Mouse (Mus musculus): Measurements from ENCODE around the gene Ppfibp1. TPM values are rescaled to one million over a fixed set of nuclear protein-coding genes. Genes with fewer than 3 reads are reported as not detected.
A peak's percentile ranks its signal among the peaks of the same experiment; 100 is the strongest.

The Ppfibp1 gene
- polyA plus RNA-seq, 1 experiment from 2014 or later: 12.7 TPM

- peaks cover 13% of the 10 kb centered on the region; the same call in 1 of the 2 replicates for H3K4me1 ChIP-seq
- no peaks in the 10 kb centered on the region for H3K27me3 ChIP-seq
- no peak overlapping the region for H3K27ac ChIP-seq
- H3K4me3 ChIP-seq: no peak overlapping the region
- WGBS: 87% methylated on average over 3 of the region's 3 CpGs
- ATAC-seq: no peak
- H3K36me3 ChIP-seq (ENCODE audit: poor library complexity, severe bottlenecking): no peaks in the 10 kb centered on the region
- H3K9me3 ChIP-seq (replicated peaks): no peaks in the 10 kb centered on the region
- H3K4me2 ChIP-seq: no peak overlapping the region
- no peak overlapping the region for H3K9ac ChIP-seq
Observed at GRCm38 (mm10) chr6:146884171-146884570, 4.1 kb upstream of the Ppfibp1 start.

DNA sequence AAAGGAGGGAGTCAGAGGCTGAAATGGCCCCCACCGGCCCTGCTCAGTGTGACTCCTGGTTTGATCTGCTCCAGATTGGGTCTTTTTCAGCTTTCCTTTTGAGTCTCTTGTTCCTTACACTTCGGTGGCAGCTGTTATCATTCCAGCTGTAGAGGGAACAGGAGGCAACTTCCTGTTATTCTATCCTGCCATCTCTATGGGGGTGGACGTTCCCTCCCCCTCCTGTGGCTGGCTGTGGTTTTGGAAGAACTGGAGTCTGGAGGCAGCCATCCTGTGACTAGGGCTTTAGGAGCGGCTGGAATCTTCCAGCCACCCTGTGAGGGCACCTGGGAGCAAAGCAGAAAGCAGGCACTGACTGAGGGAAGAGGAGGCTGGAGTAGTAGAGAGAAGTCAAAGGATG is 3.4 kb upstream of the Ppfibp1 start:
- H3K4me3 ChIP-seq: no peak overlapping the region
- no peak overlapping the region for H3K4me2 ChIP-seq
- peaks cover 3% of the 10 kb centered on the region; the same call in 1 of the 2 replicates for H3K27me3 ChIP-seq
- H3K27ac ChIP-seq: no peak overlapping the region
- no peaks in the 10 kb centered on the region for H3K9me3 ChIP-seq (replicated peaks)
- WGBS: 62% methylated on average over 4 of the region's 4 CpGs
- H3K36me3 ChIP-seq (ENCODE audit: poor library complexity, severe bottlenecking): no peaks in the 10 kb centered on the region
- peaks cover 17% of the 10 kb centered on the region; the same call in 1 of the 2 replicates for H3K4me1 ChIP-seq
- ATAC-seq: no peak
- no peak overlapping the region for H3K9ac ChIP-seq

GRCm38 (mm10) chr6:146888660-146889490 is 588 bp downstream of the Ppfibp1 start:
- H3K4me1 ChIP-seq: peaks cover 11% of the 10 kb centered on the region
- peak; percentile 71 for ATAC-seq
- peak overlapping the region; percentile 80 for H3K4me3 ChIP-seq
- H3K27ac ChIP-seq: no peak overlapping the region
- peaks cover 3% of the 10 kb centered on the region; the same call in 1 of the 2 replicates for H3K27me3 ChIP-seq
- H3K9me3 ChIP-seq (replicated peaks): no peaks in the 10 kb centered on the region
- H3K36me3 ChIP-seq (ENCODE audit: poor library complexity, severe bottlenecking): no peaks in the 10 kb centered on the region
- WGBS: 10% methylated on average over 26 of the region's 26 CpGs
- peak overlapping the region; percentile 76 for H3K9ac ChIP-seq
- H3K4me2 ChIP-seq: peak overlapping the region; percentile 79

- no peak overlapping the region for H3K9ac ChIP-seq
- no peak for ATAC-seq
- peaks cover 11% of the 10 kb centered on the region for H3K4me1 ChIP-seq
- no peak overlapping the region for H3K4me2 ChIP-seq
- no peak overlapping the region for H3K4me3 ChIP-seq
- H3K27me3 ChIP-seq: peaks cover 3% of the 10 kb centered on the region; the same call in 1 of the 2 replicates
- no peak overlapping the region for H3K27ac ChIP-seq
- H3K9me3 ChIP-seq (replicated peaks): no peaks in the 10 kb centered on the region
- WGBS: 46% methylated on average over 2 of the region's 2 CpGs
- H3K36me3 ChIP-seq (ENCODE audit: poor library complexity, severe bottlenecking): no peaks in the 10 kb centered on the region
Observed at GRCm38 (mm10) chr6:146890215-146890614, 1.9 kb downstream of the Ppfibp1 start.

GRCm38 (mm10) chr6:146890633-146891032 is 2.3 kb downstream of the Ppfibp1 start:
- H3K4me2 ChIP-seq: no peak overlapping the region
- H3K4me3 ChIP-seq: no peak overlapping the region
- H3K4me1 ChIP-seq: peaks cover 11% of the 10 kb centered on the region
- no peaks in the 10 kb centered on the region for H3K9me3 ChIP-seq (replicated peaks)
- H3K27ac ChIP-seq: no peak overlapping the region
- no peak for ATAC-seq
- H3K9ac ChIP-seq: no peak overlapping the region
- peaks cover 3% of the 10 kb centered on the region; the same call in 1 of the 2 replicates for H3K27me3 ChIP-seq
- no peaks in the 10 kb centered on the region for H3K36me3 ChIP-seq (ENCODE audit: poor library complexity, severe bottlenecking)

DNA sequence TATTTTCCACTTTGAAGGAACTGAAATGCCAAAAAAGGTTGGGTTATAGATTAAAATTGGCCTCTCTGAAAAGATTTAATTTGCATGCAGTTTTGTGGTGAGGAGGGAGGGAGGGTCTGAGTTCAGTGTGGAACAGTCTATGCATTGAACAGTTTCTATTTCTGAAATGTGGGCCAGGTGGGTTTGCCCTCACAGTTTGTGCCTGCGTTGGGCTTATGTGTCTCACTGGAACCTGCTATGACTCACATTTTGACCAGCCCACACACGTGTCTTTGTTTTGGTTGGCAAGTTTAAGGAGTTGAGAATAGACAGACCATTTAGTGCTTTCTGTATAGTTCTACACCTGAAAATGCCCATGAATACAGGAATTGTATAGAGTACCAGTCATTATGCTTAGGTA is 5.6 kb downstream of the Ppfibp1 start:
- no peak overlapping the region for H3K4me3 ChIP-seq
- ATAC-seq: no peak
- WGBS: 79% methylated on average over 2 of the region's 2 CpGs

DNA sequence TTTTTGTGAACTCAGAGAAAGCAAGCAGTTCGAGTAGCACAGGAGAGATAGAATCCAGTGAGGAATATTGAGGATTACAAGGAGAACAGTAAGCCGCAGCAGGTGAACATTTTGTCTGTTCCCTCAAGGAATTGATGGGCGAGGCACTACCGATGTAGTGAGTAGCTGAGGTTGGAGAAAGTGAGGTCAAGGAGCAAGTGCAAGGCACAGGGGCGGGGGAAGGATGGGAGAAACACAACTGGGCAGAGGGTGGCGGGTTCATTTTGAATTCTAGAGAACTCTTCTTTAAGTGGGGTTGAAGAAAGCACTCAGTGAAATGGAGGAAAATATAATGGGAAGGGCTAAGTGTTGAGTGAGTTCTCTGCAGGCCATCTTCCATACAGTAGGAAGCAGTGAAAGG is 10.4 kb downstream of the Ppfibp1 start:
- ATAC-seq: no peak
- Histone ChIP-seq H3K27ac (no peak overlapping the region), H3K36me3 (ENCODE audit: poor library complexity, severe bottlenecking) (no peaks in the 10 kb centered on the region), H3K4me1 (no peaks in the 10 kb centered on the region), H3K9me3 (replicated peaks) (no peaks in the 10 kb centered on the region), H3K9ac (no peak overlapping the region), H3K4me2 (no peak overlapping the region), H3K4me3 (no peak overlapping the region), H3K27me3 (no peaks in the 10 kb centered on the region)
- WGBS: 80% methylated on average over 6 of the region's 6 CpGs

More for the DNA sequence above, 5.6 kb downstream of the Ppfibp1 start:
- no peak overlapping the region for H3K27ac ChIP-seq
- H3K4me1 ChIP-seq: peaks cover 8% of the 10 kb centered on the region
- no peak overlapping the region for H3K4me2 ChIP-seq
- H3K36me3 ChIP-seq (ENCODE audit: poor library complexity, severe bottlenecking): no peaks in the 10 kb centered on the region
- no peaks in the 10 kb centered on the region for H3K9me3 ChIP-seq (replicated peaks)
- peaks cover 3% of the 10 kb centered on the region; the same call in 1 of the 2 replicates for H3K27me3 ChIP-seq
- no peak overlapping the region for H3K9ac ChIP-seq

- H3K4me3 ChIP-seq: no peak overlapping the region
- H3K9ac ChIP-seq: no peak overlapping the region
- H3K9me3 ChIP-seq (replicated peaks): no peaks in the 10 kb centered on the region
- no peak overlapping the region for H3K27ac ChIP-seq
- H3K4me2 ChIP-seq: no peak overlapping the region
- H3K36me3 ChIP-seq (ENCODE audit: poor library complexity, severe bottlenecking): no peaks in the 10 kb centered on the region
- H3K4me1 ChIP-seq: no peaks in the 10 kb centered on the region
- WGBS: 96% methylated on average over 2 of the region's 2 CpGs
- no peaks in the 10 kb centered on the region for H3K27me3 ChIP-seq
- ATAC-seq: no peak
Observed at GRCm38 (mm10) chr6:146899647-146900046, 11.4 kb downstream of the Ppfibp1 start.

GRCm38 (mm10) chr6:146901929-146902328 is 13.6 kb downstream of the Ppfibp1 start:
- 0 out of 2 replicates have a peak, but pooled peaks cover 3% of the 10 kb centered on the region for H3K4me1 ChIP-seq
- no peak overlapping the region for H3K4me3 ChIP-seq
- H3K27me3 ChIP-seq: no peaks in the 10 kb centered on the region
- ATAC-seq: no peak
- H3K27ac ChIP-seq: no peak overlapping the region
- WGBS: 97% methylated on average over 4 of the region's 4 CpGs
- H3K9me3 ChIP-seq (replicated peaks): no peaks in the 10 kb centered on the region
- H3K36me3 ChIP-seq (ENCODE audit: poor library complexity, severe bottlenecking): no peaks in the 10 kb centered on the region
- no peak overlapping the region for H3K9ac ChIP-seq
- H3K4me2 ChIP-seq: no peak overlapping the region

GRCm38 (mm10) chr6:146903632-146904031 is 15.3 kb downstream of the Ppfibp1 start:
- H3K4me3 ChIP-seq: no peak overlapping the region
- WGBS: 87% methylated on average over 2 of the region's 2 CpGs
- H3K36me3 ChIP-seq (ENCODE audit: poor library complexity, severe bottlenecking): no peaks in the 10 kb centered on the region
- H3K4me1 ChIP-seq: 0 out of 2 replicates have a peak, but pooled peaks cover 8% of the 10 kb centered on the region
- no peak overlapping the region for H3K9ac ChIP-seq
- H3K9me3 ChIP-seq (replicated peaks): no peaks in the 10 kb centered on the region
- H3K27ac ChIP-seq: no peak overlapping the region
- no peak overlapping the region for H3K4me2 ChIP-seq
- ATAC-seq: no peak
- no peaks in the 10 kb centered on the region for H3K27me3 ChIP-seq

DNA sequence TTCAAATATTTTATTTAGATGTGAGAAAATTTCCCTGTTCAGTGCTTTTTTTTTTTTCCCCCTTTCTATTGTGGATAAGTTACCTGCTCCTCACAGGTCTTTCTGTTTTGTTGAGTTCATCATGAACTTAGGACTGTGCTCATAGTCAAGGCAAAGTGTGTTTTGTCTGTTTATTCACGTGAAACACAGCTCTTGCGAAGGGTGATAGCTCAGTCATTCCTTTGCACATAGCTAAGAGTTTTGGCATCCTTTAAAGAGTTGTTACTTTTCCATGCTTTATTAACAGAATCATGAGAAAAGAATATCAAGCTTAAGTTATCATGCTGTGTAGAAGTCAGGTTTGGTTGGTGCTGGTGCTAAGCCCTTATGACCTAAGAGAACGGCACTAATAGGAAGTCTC is 16.4 kb downstream of the Ppfibp1 start:
- no peak overlapping the region for H3K4me3 ChIP-seq
- no peaks in the 10 kb centered on the region for H3K9me3 ChIP-seq (replicated peaks)
- WGBS: 80% methylated on average over 3 of the region's 3 CpGs
- no peak overlapping the region for H3K27ac ChIP-seq
- H3K4me1 ChIP-seq: 0 out of 2 replicates have a peak, but pooled peaks cover 8% of the 10 kb centered on the region
- no peaks in the 10 kb centered on the region for H3K27me3 ChIP-seq
- no peak overlapping the region for H3K9ac ChIP-seq
- no peaks in the 10 kb centered on the region for H3K36me3 ChIP-seq (ENCODE audit: poor library complexity, severe bottlenecking)
- no peak for ATAC-seq
- H3K4me2 ChIP-seq: no peak overlapping the region

DNA sequence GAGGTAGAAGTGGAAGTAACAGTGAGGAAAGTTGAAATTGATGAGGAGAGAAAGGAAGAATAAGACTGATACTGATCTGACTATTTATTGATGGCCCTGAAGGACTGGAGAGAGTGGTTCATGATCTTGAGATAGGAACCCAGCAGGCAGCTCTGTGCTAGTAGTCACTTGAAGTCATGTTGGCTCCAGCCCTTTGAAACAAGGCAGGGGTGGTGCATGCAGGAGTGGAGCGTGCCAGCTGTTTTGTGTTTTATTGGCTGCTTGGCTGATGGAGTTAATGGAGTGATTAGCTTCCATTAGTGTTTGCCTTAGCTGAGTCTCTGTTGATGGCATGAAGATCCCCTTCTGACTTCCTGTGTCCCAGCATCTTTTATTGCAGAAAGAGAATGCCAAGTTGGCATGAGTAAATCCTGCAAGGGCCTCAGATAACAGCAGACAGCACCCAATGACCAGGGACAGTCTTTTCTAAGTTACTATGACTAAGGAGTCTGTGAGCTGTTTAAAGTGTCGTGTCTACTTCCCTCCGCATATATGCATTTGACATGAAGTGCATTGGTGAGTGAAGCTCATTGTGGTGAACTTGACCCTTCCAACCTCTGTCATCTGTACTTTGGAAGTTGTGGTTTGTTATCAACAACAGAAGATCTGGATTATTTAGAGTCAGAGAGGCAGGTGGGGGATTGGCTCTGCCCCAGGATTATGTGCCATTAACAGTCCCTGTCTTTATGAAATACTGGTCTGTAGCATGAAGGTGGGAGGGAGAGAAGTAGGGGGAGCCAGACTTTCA is 17.9 kb downstream of the Ppfibp1 start:
- Histone ChIP-seq H3K4me3 (no peak overlapping the region), H3K9ac (no peak overlapping the region), H3K4me1 (0 out of 2 replicates have a peak, but pooled peaks cover 8% of the 10 kb centered on the region), H3K4me2 (no peak overlapping the region), H3K27ac (no peak overlapping the region), H3K36me3 (ENCODE audit: poor library complexity, severe bottlenecking) (no peaks in the 10 kb centered on the region), H3K9me3 (replicated peaks) (no peaks in the 10 kb centered on the region), H3K27me3 (no peaks in the 10 kb centered on the region)
- ATAC-seq: no peak
- WGBS: 87% methylated on average over 3 of the region's 3 CpGs

All from forebrain, embryonic 13.5 days (tissue).